Mouse (Mus musculus): ENCODE results near the gene Ncaph2. TPM values are rescaled to one million over a fixed set of nuclear protein-coding genes. Genes with fewer than 3 reads are reported as not detected.
A peak's percentile ranks its signal among the peaks of the same experiment; 100 is the strongest.

Gene Ncaph2
- polyA plus RNA-seq, 1 experiment = 370 TPM

- Histone ChIP-seq H3K27me3 (ENCODE audit: control insufficient read depth, insufficient read depth, low read length) (no peaks in the 10 kb centered on the region), H3K27ac (ENCODE audit: control insufficient read depth, insufficient read depth, low read length) (no peak overlapping the region), H3K4me1 (replicated peaks; ENCODE audit: control insufficient read depth, insufficient read depth, low read length) (peaks cover 13% of the 10 kb centered on the region), H3K36me3 (ENCODE audit: control insufficient read depth, insufficient read depth, low read length) (peaks cover 39% of the 10 kb centered on the region), H3K4me3 (ENCODE audit: control insufficient read depth, insufficient read depth, low read length) (no peak overlapping the region)
- no peak for DNase-seq
- WGBS = 95% methylated on average over 7 of the region's 7 CpGs
- TF ChIP-seq CTCF (IDR thresholded peaks at IDR 0.05; ENCODE audit: borderline replicate concordance, control insufficient read depth, extremely low read depth, insufficient read depth, low read length, poor library complexity) = no peak
- TF ChIP-seq POLR2A (IDR thresholded peaks at IDR 0.05; ENCODE audit: control insufficient read depth, extremely low read depth, insufficient read depth, low read length, poor library complexity) = no peak
Observed at GRCm38 (mm10) chr15:89372536-89372935, 17.0 kb downstream of the Ncaph2 start.

DNA sequence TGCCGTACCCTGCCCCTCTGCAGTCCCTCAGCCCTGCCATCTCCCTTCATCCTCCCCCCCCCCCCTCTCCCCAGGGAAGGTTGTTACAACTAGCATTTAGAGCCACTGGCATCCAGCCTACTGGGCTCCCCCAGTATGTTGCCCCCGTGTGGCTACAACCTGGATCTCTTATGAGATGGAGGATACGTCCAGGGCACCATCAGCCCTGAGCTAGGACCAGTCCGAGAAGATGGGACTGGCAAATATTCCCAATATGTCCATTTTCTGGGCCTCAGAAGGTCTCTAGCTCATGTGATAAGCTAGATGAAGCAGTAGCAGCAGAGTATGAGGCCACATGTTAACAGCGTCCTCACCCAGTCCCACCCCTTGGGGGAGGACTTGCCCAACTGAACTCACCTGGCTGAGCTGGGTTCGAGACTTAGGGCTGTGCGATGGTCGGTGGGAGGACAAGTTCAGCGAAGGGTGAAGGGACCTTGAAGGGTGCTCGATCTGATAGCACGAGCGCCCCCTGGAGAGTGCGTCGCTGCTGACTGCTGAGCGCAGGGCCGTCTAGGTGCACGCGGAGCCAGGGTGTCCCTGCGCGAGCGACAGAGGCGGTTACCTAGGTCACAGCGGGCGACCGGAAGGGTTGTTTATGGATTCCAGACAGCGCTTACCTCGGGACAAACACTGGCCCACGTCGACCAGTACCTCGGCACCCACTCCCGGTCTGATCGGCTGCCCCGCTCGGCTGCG lies 17.7 kb downstream of the Ncaph2 start:
- peaks cover 33% of the 10 kb centered on the region for H3K36me3 ChIP-seq (ENCODE audit: control insufficient read depth, insufficient read depth, low read length)
- no peaks in the 10 kb centered on the region for H3K27me3 ChIP-seq (ENCODE audit: control insufficient read depth, insufficient read depth, low read length)
- peak; percentile 88 for DNase-seq
- H3K4me3 ChIP-seq (ENCODE audit: control insufficient read depth, insufficient read depth, low read length) = peak overlapping the region; percentile 87
- no peak for TF ChIP-seq POLR2A (IDR thresholded peaks at IDR 0.05; ENCODE audit: control insufficient read depth, extremely low read depth, insufficient read depth, low read length, poor library complexity)
- peak; percentile 81; the same call in 1 of the 2 replicates for TF ChIP-seq CTCF (IDR thresholded peaks at IDR 0.05; ENCODE audit: borderline replicate concordance, control insufficient read depth, extremely low read depth, insufficient read depth, low read length, poor library complexity)
- H3K4me1 ChIP-seq (replicated peaks; ENCODE audit: control insufficient read depth, insufficient read depth, low read length) = peaks cover 18% of the 10 kb centered on the region
- WGBS = 1% methylated on average over 35 of the region's 35 CpGs
- peak overlapping the region; percentile 55 for H3K27ac ChIP-seq (ENCODE audit: control insufficient read depth, insufficient read depth, low read length)

DNA sequence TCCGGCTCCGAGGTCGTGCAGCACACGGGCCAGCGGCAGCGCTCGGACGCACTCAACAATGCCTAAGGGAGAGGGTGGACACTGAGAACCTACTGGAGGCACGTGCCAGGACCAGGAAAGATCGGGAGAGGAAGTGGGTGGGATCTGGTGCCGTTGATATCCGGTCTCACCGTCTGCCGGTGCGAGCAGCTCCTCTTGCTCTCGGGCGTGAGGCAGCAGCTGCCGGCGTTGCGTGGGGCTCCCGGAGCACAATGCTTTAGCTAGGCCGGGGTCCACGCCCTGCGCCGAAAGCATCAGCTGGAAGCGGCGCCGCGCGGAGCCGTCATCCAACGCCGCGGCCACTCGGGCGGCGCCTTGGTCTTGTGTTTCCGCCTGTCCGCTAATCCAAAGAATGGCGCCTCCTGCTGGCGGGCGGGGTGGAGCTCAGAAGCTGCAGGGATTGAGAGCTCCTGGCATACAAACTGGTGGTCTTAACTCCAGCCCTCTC lies 18.3 kb downstream of the Ncaph2 start, which contains the start of gene Sco2:
Gene Sco2, minus strand, starts transcription at position 85 of the 487 bp plus-strand sequence.
- peak; percentile 92 for DNase-seq
- TF ChIP-seq POLR2A (IDR thresholded peaks at IDR 0.05; ENCODE audit: control insufficient read depth, extremely low read depth, insufficient read depth, low read length, poor library complexity) (no peak), CTCF (IDR thresholded peaks at IDR 0.05; ENCODE audit: borderline replicate concordance, control insufficient read depth, extremely low read depth, insufficient read depth, low read length, poor library complexity) (peak; percentile 96)
- Histone ChIP-seq H3K27me3 (ENCODE audit: control insufficient read depth, insufficient read depth, low read length) (no peaks in the 10 kb centered on the region), H3K4me3 (ENCODE audit: control insufficient read depth, insufficient read depth, low read length) (peak within 1 kb of the TSS; percentile 87), H3K27ac (ENCODE audit: control insufficient read depth, insufficient read depth, low read length) (peak within 1 kb of the TSS; percentile 55), H3K36me3 (ENCODE audit: control insufficient read depth, insufficient read depth, low read length) (peaks cover 26% of the 10 kb centered on the region), H3K4me1 (replicated peaks; ENCODE audit: control insufficient read depth, insufficient read depth, low read length) (peaks cover 25% of the 10 kb centered on the region)
- WGBS = under 1% methylated on average over 42 of the region's 42 CpGs

DNA sequence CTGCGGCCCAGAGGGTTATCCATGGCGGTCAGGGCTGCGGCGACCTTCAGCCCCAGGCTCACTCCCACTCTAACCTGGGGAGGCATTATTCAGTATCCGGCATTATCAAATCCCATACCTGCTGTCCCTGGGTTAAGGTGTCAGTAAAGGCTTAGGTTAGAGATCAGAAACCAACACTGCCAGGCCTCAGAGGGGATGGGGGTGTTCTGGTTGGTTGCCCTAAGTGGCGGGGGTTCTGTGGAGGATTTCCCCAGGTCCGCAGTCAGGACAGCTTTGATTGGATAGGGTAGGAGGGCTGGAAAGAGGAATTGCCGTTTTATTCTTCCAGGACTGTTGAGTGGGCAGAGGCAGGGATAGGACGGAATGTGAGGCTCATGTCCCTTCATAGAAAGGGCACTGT lies 18.8 kb downstream of the Ncaph2 start:
- Histone ChIP-seq H3K27me3 (ENCODE audit: control insufficient read depth, insufficient read depth, low read length) (no peaks in the 10 kb centered on the region), H3K27ac (ENCODE audit: control insufficient read depth, insufficient read depth, low read length) (no peak overlapping the region), H3K4me3 (ENCODE audit: control insufficient read depth, insufficient read depth, low read length) (peak overlapping the region; percentile 87), H3K4me1 (replicated peaks; ENCODE audit: control insufficient read depth, insufficient read depth, low read length) (peaks cover 29% of the 10 kb centered on the region), H3K36me3 (ENCODE audit: control insufficient read depth, insufficient read depth, low read length) (peaks cover 21% of the 10 kb centered on the region)
- no peak for DNase-seq
- TF ChIP-seq POLR2A (IDR thresholded peaks at IDR 0.05; ENCODE audit: control insufficient read depth, extremely low read depth, insufficient read depth, low read length, poor library complexity) = no peak
- no peak for TF ChIP-seq CTCF (IDR thresholded peaks at IDR 0.05; ENCODE audit: borderline replicate concordance, control insufficient read depth, extremely low read depth, insufficient read depth, low read length, poor library complexity)
- WGBS = 71% methylated on average over 9 of the region's 9 CpGs

DNA sequence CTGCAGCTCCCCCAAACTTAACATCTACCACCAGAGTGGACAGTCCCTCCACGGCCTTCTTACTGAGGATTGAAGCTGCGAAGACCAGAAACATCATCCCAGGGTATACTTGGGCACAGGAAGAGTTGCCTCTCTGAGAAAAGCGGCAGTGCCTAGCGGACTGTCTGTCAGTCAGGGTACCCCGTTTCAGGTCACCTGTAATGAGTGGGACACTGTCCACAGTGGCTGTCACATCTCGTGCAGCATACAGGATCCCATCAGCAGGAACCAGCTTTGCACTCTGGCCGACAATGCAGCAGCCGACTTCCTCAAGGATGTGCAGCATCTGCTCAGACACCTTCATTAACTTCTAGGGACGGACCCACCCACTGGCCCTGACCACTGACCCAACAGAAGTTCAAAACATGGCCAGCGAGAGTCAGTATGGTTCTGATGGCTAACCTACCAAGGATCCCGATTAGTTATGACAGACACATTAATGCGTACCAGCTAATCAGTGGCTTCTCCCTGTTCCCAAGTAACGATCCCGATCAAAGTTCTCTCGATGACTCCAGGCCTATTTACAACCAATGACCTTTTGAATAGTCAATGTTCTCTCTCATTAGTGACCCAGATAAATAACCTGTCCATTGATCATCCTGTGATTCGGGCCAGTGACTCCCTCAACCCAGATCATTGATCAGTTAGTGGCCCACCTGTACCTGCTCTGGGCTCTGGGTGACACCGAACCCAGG lies 19.4 kb downstream of the Ncaph2 start:
- 96% methylated on average over 17 of the region's 17 CpGs for WGBS
- TF ChIP-seq CTCF (IDR thresholded peaks at IDR 0.05; ENCODE audit: borderline replicate concordance, control insufficient read depth, extremely low read depth, insufficient read depth, low read length, poor library complexity) (no peak), POLR2A (IDR thresholded peaks at IDR 0.05; ENCODE audit: control insufficient read depth, extremely low read depth, insufficient read depth, low read length, poor library complexity) (no peak)
- peaks cover 32% of the 10 kb centered on the region for H3K4me1 ChIP-seq (replicated peaks; ENCODE audit: control insufficient read depth, insufficient read depth, low read length)
- H3K27ac ChIP-seq (ENCODE audit: control insufficient read depth, insufficient read depth, low read length) = no peak overlapping the region
- no peak for DNase-seq
- no peaks in the 10 kb centered on the region for H3K27me3 ChIP-seq (ENCODE audit: control insufficient read depth, insufficient read depth, low read length)
- H3K4me3 ChIP-seq (ENCODE audit: control insufficient read depth, insufficient read depth, low read length) = no peak overlapping the region
- peaks cover 15% of the 10 kb centered on the region for H3K36me3 ChIP-seq (ENCODE audit: control insufficient read depth, insufficient read depth, low read length)

GRCm38 (mm10) chr15:89376040-89376439 lies 20.5 kb downstream of the Ncaph2 start:
- no peak overlapping the region for H3K4me3 ChIP-seq (ENCODE audit: control insufficient read depth, insufficient read depth, low read length)
- no peaks in the 10 kb centered on the region for H3K27me3 ChIP-seq (ENCODE audit: control insufficient read depth, insufficient read depth, low read length)
- H3K27ac ChIP-seq (ENCODE audit: control insufficient read depth, insufficient read depth, low read length) = no peak overlapping the region
- peaks cover 5% of the 10 kb centered on the region; the same call in 1 of the 2 replicates for H3K36me3 ChIP-seq (ENCODE audit: control insufficient read depth, insufficient read depth, low read length)
- TF ChIP-seq POLR2A (IDR thresholded peaks at IDR 0.05; ENCODE audit: control insufficient read depth, extremely low read depth, insufficient read depth, low read length, poor library complexity) (no peak), CTCF (IDR thresholded peaks at IDR 0.05; ENCODE audit: borderline replicate concordance, control insufficient read depth, extremely low read depth, insufficient read depth, low read length, poor library complexity) (no peak)
- 96% methylated on average over 7 of the region's 7 CpGs for WGBS
- no peak for DNase-seq
- H3K4me1 ChIP-seq (replicated peaks; ENCODE audit: control insufficient read depth, insufficient read depth, low read length) = peaks cover 32% of the 10 kb centered on the region
